Mouse (Mus musculus): ENCODE measurements around the gene Cd300c2.
A peak's percentile ranks its signal among the peaks of the same experiment; 100 is the strongest.
"Not testable (repeated sequence)": the region's sequence is repeated elsewhere in the genome, so short reads cannot be mapped to it uniquely, and the experiment has no call there.

Cd300c2 gene

GRCm38 (mm10) chr11:115001474-115002040 is at the start of gene Cd300c2:
Gene Cd300c2, minus strand, starts transcription at chr11:115001880.
- peak; percentile 28 to 39 for DNase-seq

GRCm38 (mm10) chr11:115049282-115049895 is 47.7 kb upstream of the Cd300c2 start:
- peak; percentile 96 to 97 for DNase-seq

GRCm38 (mm10) chr11:115048259-115048658 is 46.6 kb upstream of the Cd300c2 start, which contains the start of gene Cd300ld3:
Gene Cd300ld3, minus strand, starts transcription at chr11:115048409.
- DNase-seq, result peak in 1 of 2 experiments; percentile 9

GRCm38 (mm10) chr11:115037669-115038068 is 36.0 kb upstream of the Cd300c2 start, which contains the start of gene Cd300ld5:
Gene Cd300ld5, minus strand, starts transcription at chr11:115037769.
- not testable (repeated sequence) for DNase-seq

GRCm38 (mm10) chr11:115026912-115027311 is 25.2 kb upstream of the Cd300c2 start, which contains the start of gene Cd300ld4:
Gene Cd300ld4, minus strand, starts transcription at chr11:115027012.
- not testable (repeated sequence) for DNase-seq

- DNase-seq, result not testable (repeated sequence)
Measured at GRCm38 (mm10) chr11:115016093-115016492, 14.4 kb upstream of the Cd300c2 start, which contains the start of gene Cd300ld2. Gene Cd300ld2, minus strand, starts transcription at chr11:115016193.

- no peak for DNase-seq
Measured at GRCm38 (mm10) chr11:115004070-115004469, 2.4 kb upstream of the Cd300c2 start.

GRCm38 (mm10) chr11:114989793-114990192 is 11.9 kb downstream of the Cd300c2 start, which contains the start of gene Cd300ld:
Gene Cd300ld, minus strand, starts transcription at chr11:114989922.
- no peak for DNase-seq

- no peak for DNase-seq
Measured at GRCm38 (mm10) chr11:114981866-114982265, 19.8 kb downstream of the Cd300c2 start.

- peak; percentile 25 to 55 for DNase-seq
Measured at GRCm38 (mm10) chr11:114972726-114973125, 29.0 kb downstream of the Cd300c2 start.

- DNase-seq, result no peak
Measured at GRCm38 (mm10) chr11:114968752-114969207, 32.9 kb downstream of the Cd300c2 start, which contains the start of gene Cd300c. Gene Cd300c, minus strand, starts transcription at chr11:114969157.

- no peak for DNase-seq
Measured at GRCm38 (mm10) chr11:114965182-114965828, 36.4 kb downstream of the Cd300c2 start.

- DNase-seq, result peak; percentile 15 to 31
Measured at GRCm38 (mm10) chr11:114960369-114960768, 41.3 kb downstream of the Cd300c2 start.
